Mouse (Mus musculus): ENCODE data around the gene Pcyox1. TPM values are rescaled to one million over a fixed set of nuclear protein-coding genes. Genes with fewer than 3 reads are reported as not detected.
"Not testable (repeated sequence)": the region's sequence is repeated elsewhere in the genome, so short reads cannot be mapped to it uniquely, and the experiment has no call there.

Gene Pcyox1
- polyA plus RNA-seq, 1 experiment, result 69.2 TPM

- DNase-seq (ENCODE audit: extremely low spot score in 1 of 2, low spot score in 1 of 2), result no peak
Observed at GRCm38 (mm10) chr6:86398986-86399385, 2.0 kb upstream of the Pcyox1 start.

GRCm38 (mm10) chr6:86397257-86397980 is 465 bp upstream of the Pcyox1 start:
- no peak for DNase-seq (ENCODE audit: extremely low spot score in 1 of 2, low spot score in 1 of 2)

GRCm38 (mm10) chr6:86395969-86396368 is 985 bp downstream of the Pcyox1 start:
- DNase-seq (ENCODE audit: extremely low spot score in 1 of 2, low spot score in 1 of 2), result no peak

- DNase-seq (ENCODE audit: extremely low spot score in 1 of 2, low spot score in 1 of 2), result no peak
Observed at GRCm38 (mm10) chr6:86395021-86395420, 1.9 kb downstream of the Pcyox1 start.

GRCm38 (mm10) chr6:86394078-86394720 is 2.8 kb downstream of the Pcyox1 start:
- DNase-seq (ENCODE audit: extremely low spot score in 1 of 2, low spot score in 1 of 2), result no peak

- DNase-seq (ENCODE audit: extremely low spot score in 1 of 2, low spot score in 1 of 2), result no peak
Observed at GRCm38 (mm10) chr6:86393187-86393586, 3.8 kb downstream of the Pcyox1 start.

- no peak for DNase-seq (ENCODE audit: extremely low spot score in 1 of 2, low spot score in 1 of 2)
Observed at GRCm38 (mm10) chr6:86391326-86391725, 5.6 kb downstream of the Pcyox1 start.

- DNase-seq (ENCODE audit: extremely low spot score in 1 of 2, low spot score in 1 of 2), result no peak
Observed at GRCm38 (mm10) chr6:86388461-86388860, 8.5 kb downstream of the Pcyox1 start.

- no peak for DNase-seq (ENCODE audit: extremely low spot score in 1 of 2, low spot score in 1 of 2)
Observed at GRCm38 (mm10) chr6:86387313-86387712, 9.6 kb downstream of the Pcyox1 start.

- DNase-seq (ENCODE audit: extremely low spot score in 1 of 2, low spot score in 1 of 2), result no peak
Observed at GRCm38 (mm10) chr6:86385362-86386104, 11.4 kb downstream of the Pcyox1 start.

GRCm38 (mm10) chr6:86384692-86385091 is 12.3 kb downstream of the Pcyox1 start:
- DNase-seq (ENCODE audit: extremely low spot score in 1 of 2, low spot score in 1 of 2), result no peak

- DNase-seq (ENCODE audit: extremely low spot score in 1 of 2, low spot score in 1 of 2), result no peak
Observed at GRCm38 (mm10) chr6:86383370-86383769, 13.6 kb downstream of the Pcyox1 start.

- DNase-seq (ENCODE audit: extremely low spot score in 1 of 2, low spot score in 1 of 2), result no peak
Observed at GRCm38 (mm10) chr6:86382551-86382950, 14.4 kb downstream of the Pcyox1 start.

- not testable (repeated sequence) for DNase-seq (ENCODE audit: extremely low spot score in 1 of 2, low spot score in 1 of 2)
Observed at GRCm38 (mm10) chr6:86380112-86380511, 16.8 kb downstream of the Pcyox1 start.

- DNase-seq (ENCODE audit: extremely low spot score in 1 of 2, low spot score in 1 of 2), result no peak
Observed at GRCm38 (mm10) chr6:86378341-86378740, 18.6 kb downstream of the Pcyox1 start.

GRCm38 (mm10) chr6:86373556-86373955 is 23.4 kb downstream of the Pcyox1 start:
- no peak for DNase-seq (ENCODE audit: extremely low spot score in 1 of 2, low spot score in 1 of 2)

- DNase-seq (ENCODE audit: extremely low spot score in 1 of 2, low spot score in 1 of 2), result no peak
Observed at GRCm38 (mm10) chr6:86371950-86372516, 24.9 kb downstream of the Pcyox1 start.

- DNase-seq (ENCODE audit: extremely low spot score in 1 of 2, low spot score in 1 of 2), result peak; percentile 96 to 98
Observed at GRCm38 (mm10) chr6:86371340-86371911, 25.5 kb downstream of the Pcyox1 start.

- no peak for DNase-seq (ENCODE audit: extremely low spot score in 1 of 2, low spot score in 1 of 2)
Observed at GRCm38 (mm10) chr6:86370764-86371339, 26.1 kb downstream of the Pcyox1 start, which contains the start of gene Snrpg. Gene Snrpg, plus strand, starts transcription at chr6:86371304.

- DNase-seq (ENCODE audit: extremely low spot score in 1 of 2, low spot score in 1 of 2), result no peak
Observed at GRCm38 (mm10) chr6:86370093-86370713, 26.8 kb downstream of the Pcyox1 start.
